Mouse (Mus musculus) lung, adult 2 months (tissue): ENCODE data around the gene Cradd. TPM values are rescaled to one million over a fixed set of nuclear protein-coding genes. Genes with fewer than 3 reads are reported as not detected.

Experiments used
- DNase-seq: peaks from one replicate; pipeline ENCODE4 v3.0.0; 2022
- H3K4me1 ChIP-seq: fragments of 200-500 bp; 2 replicates; pipeline ENCODE4 v1.6.1; 2011; ENCODE audit warnings: low read length; ENCODE audit not compliant: control insufficient read depth, insufficient read depth
- H3K4me3 ChIP-seq: fragments of 200-500 bp; replicated peaks from 2 replicates; pipeline ENCODE3; 2011; ENCODE audit warnings: low read depth, mild to moderate bottlenecking, control low read depth, low read length; ENCODE audit errors: extremely low read depth
- CTCF ChIP-seq: fragments of 200-500 bp; IDR thresholded peaks from 2 replicates; pipeline ENCODE4 v1.5.1; 2011; ENCODE audit warnings: mild to moderate bottlenecking, low read length, control low read depth; ENCODE audit not compliant: insufficient read depth
- POLR2A ChIP-seq: fragments of 200-500 bp; IDR thresholded peaks from 2 replicates; pipeline ENCODE4 v1.6.1; 2011; ENCODE audit warnings: low read depth, mild to moderate bottlenecking, control low read depth, low read length, borderline replicate concordance; ENCODE audit errors: extremely low read depth
- WGBS: fragments of 180-500 bp; shearing (Covaris S2); methylation state at CpG from one replicate; pipeline ENCODE4 v1.1.7; 2018; 5-methylcytosine and 5-hydroxymethylcytosine counted together
- polyA plus RNA-seq: library from polyadenylated mRNA; depleted of rRNA; stranded (reverse); fragments of >200 nt; gene quantifications from 2 replicates; pipeline ENCODE4 v1.2.3, GENCODE M21; 2012

Gene Cradd
- polyA plus RNA-seq, 1 experiment = 21.0 TPM

DNA sequence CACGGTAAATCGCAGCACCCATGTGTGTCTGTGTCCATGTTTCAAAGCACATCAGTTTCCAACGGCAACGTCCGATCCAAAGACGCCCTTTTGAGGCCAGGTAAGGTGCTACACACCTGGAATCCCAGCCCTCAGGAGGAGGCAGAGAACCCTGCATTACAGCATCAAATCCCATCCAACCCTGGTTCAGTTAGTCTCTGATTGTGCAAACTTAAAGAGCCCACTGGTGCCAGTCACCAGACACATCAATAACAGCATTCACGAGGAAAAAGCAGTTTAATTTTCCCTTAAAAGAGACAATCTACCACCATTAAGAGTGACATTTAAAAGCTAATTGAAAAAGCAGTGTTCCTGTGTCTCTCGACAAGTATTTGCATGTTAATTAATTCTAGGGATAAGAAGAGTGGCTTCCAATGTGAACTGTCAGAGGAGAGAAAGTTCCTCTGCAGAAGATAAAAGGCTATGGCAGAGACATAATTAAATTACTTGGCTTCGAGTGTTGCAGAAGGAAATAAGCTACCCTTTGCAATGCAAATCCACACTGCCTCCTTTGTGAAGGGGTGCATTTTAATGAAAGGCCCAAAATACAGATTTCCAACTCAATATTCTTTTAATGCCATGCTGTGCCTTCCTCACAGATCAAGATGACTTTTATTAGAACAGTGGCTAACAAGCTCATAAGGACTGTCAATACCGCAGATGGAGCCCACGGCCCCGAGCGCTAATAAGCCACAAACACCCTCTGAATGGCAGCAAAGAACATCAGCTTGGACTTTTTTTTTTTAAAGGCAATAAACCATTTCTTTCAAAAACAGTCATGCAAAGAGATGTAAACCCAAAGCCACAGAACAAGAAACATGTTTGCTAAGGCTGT lies 84.5 kb downstream of the Cradd start:
- Histone ChIP-seq H3K4me1 (no peaks in the 10 kb centered on the region), H3K4me3 (no peak overlapping the region)
- TF ChIP-seq POLR2A (no peak), CTCF (no peak)
- WGBS = 85% methylated on average over 13 of the region's 13 CpGs
- no peak for DNase-seq

DNA sequence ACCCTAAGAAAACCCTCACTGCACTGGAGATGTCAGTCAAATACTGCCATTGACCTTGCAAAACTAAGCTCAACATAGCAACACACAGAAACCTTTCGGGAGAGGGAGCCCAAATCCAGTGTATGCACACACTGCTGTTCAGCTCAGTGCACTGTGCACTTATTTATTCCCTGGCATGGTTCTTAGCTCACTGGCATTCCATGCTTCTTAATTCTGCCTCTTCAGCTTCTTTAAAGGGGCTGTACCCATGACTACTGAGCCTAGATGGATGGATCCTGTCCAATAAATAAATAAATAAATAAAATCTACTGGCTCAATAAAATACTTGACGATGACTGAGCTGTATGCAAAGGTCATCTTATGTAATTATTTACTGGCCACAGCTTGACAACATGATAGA lies 85.3 kb downstream of the Cradd start:
- no peaks in the 10 kb centered on the region for H3K4me1 ChIP-seq
- DNase-seq = no peak
- 66% methylated on average over 2 of the region's 2 CpGs for WGBS
- no peak overlapping the region for H3K4me3 ChIP-seq
- TF ChIP-seq POLR2A (no peak), CTCF (no peak)

DNA sequence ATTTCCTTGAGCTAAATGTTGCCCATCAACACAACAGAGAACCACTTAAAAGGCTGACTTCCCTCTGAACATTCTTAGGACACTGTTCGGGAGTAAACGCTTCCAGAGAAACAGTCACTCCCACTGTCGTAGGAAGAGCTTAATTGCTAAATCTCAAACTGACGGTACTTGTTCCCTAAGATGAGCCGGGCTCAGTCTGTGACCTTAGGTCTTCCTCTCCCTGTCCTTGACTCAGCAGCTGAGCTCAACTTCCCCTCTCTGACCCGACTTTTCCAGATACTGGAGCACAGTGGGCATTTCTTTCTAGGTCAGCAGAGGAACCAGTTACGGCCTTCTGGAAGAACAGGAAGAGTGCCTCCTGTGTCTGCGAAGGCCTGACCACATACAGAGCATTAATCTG lies 87.7 kb downstream of the Cradd start:
- DNase-seq = no peak
- no peak overlapping the region for H3K4me3 ChIP-seq
- no peak for TF ChIP-seq CTCF
- TF ChIP-seq POLR2A = no peak
- peaks cover 7% of the 10 kb centered on the region for H3K4me1 ChIP-seq
- 40% methylated on average over 8 of the region's 8 CpGs for whole genome bisulfite sequencing

DNA sequence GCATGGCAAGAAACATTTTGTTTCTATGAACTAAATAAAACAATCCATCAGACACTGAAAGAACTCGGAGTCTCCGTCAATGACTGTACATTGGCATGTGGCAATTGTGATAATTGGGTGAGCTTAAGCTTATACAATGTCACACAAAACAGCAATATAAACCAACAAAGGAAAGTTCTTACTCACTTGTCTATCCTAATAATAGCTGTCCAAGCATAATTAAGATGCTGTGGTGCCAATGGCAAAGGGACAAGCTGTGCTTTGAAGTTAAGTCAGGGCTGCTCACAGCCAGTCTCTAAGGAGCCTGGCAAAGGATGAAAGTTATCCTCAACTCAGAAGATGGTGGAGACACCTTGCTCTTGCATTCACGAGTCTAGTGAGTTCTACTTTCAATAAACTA lies 89.3 kb downstream of the Cradd start:
- no peak for TF ChIP-seq POLR2A
- TF ChIP-seq CTCF = no peak
- WGBS = 62% methylated on average over 3 of the region's 3 CpGs
- Histone ChIP-seq H3K4me3 (no peak overlapping the region), H3K4me1 (peaks cover 7% of the 10 kb centered on the region)
- no peak for DNase-seq

DNA sequence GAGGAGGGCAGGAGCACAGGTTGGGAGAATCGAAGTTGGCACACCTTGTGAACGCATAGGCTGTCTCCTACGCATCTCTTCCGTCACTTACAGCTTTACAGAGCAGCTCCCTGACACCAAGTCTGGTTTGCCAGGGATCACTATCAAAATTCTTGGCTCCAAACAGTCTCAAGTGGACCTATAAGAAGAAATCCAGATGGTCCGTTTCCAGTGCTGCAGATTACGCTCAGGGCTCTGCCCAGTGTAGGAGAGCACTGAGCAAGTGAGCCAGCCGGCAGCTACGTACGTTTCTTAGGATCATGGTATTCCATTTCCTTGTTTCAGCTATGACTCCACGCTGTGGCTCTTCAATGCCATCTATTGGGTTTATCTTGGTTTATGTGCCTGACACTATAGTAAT lies 90.9 kb downstream of the Cradd start:
- DNase-seq = no peak
- 61% methylated on average over 10 of the region's 10 CpGs for WGBS
- peaks cover 7% of the 10 kb centered on the region for H3K4me1 ChIP-seq
- TF ChIP-seq CTCF (no peak), POLR2A (no peak)
- H3K4me3 ChIP-seq = peak overlapping the region; percentile 31

DNA sequence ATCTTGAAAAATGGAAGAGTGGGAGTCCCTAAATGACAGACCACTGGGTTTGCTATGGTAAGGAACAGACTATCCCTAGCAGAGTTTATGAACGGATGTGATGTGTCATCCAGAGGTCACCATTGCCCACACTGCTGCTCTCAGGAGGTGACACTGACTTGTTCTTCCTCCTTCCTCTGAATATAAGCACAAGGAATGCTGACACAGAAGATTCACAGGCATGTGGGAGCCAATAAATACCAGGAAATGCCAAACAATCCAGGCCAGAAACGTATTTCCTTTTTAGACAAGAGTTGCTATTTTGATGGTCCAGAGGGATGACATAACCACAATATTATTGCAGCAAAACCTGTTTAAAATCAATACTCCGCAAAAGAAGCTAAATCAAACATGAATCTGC lies 91.4 kb downstream of the Cradd start:
- Histone ChIP-seq H3K4me3 (no peak overlapping the region), H3K4me1 (peaks cover 7% of the 10 kb centered on the region)
- 35% methylated on average over 3 of the region's 3 CpGs for WGBS
- TF ChIP-seq CTCF = no peak
- DNase-seq = no peak

DNA sequence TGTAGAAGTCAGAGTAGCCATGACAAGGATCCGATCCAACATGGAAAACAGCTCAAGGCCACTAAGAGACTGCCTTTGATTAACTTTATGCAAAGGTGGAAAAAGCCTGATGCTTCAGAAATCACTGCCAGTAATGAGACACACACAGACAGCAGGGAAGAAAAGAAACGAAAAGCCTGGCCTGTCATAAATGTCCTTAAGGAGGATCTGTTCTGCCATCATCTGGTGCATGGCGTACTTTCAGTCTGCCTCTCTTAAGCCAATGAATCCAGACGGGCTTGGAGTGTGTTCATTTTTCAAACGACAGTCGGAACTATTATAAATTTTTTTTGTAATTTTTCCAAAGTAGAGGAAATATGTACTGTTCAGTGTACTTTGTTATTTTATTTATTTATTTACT lies 95.7 kb downstream of the Cradd start:
- no peak for TF ChIP-seq POLR2A
- TF ChIP-seq CTCF = no peak
- no peak for DNase-seq
- 62% methylated on average over 6 of the region's 6 CpGs for WGBS

DNA sequence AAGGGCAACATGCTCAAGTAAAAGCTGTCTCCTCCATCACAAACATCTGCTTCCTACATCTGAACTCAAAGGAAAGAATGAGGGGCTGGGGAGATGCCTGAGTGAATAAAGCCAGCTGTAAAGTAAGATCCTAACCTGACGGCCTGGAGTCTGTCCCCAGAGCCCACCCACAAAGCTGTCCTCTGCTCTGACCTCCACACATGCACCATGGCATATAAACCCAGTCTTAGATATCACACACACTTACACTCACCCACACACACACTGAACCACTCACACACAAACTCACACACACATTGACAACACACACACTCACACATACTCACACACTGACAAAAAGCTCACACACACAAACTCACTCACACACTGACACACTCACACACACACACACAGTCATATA lies 96.3 kb downstream of the Cradd start:
- no peak for TF ChIP-seq CTCF
- TF ChIP-seq POLR2A = no peak
- Histone ChIP-seq H3K4me3 (no peak overlapping the region), H3K4me1 (peaks cover 4% of the 10 kb centered on the region; the same call in 1 of the 2 replicates)
- 47% methylated on average over 1 of the region's 1 CpGs for WGBS
- no peak for DNase-seq

More for the DNA sequence above, 95.7 kb downstream of the Cradd start:
- Histone ChIP-seq H3K4me1 (peaks cover 7% of the 10 kb centered on the region), H3K4me3 (no peak overlapping the region)

DNA sequence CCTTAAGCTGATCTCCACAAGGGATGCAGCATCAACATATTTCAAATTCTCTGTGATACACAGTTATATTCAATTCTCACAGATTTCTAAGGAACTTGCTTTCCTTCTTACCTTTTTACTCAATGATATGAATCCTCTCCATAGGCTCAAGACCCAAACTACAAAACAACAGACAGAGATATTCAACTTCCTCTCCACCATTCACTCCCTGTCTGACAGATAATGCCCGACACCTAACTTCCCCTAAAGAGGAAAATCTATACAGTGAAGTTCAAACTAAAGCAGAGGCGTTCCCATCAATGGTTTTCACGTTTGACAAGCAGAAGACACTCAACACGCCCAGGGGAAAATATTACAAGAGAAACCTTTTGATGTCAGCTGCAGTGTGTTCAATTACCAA lies 97.2 kb downstream of the Cradd start:
- no peak for DNase-seq
- WGBS = 80% methylated on average over 4 of the region's 4 CpGs
- Histone ChIP-seq H3K4me1 (no peaks in the 10 kb centered on the region; the same call in 1 of the 2 replicates), H3K4me3 (no peak overlapping the region)
- no peak for TF ChIP-seq CTCF
- TF ChIP-seq POLR2A = no peak

DNA sequence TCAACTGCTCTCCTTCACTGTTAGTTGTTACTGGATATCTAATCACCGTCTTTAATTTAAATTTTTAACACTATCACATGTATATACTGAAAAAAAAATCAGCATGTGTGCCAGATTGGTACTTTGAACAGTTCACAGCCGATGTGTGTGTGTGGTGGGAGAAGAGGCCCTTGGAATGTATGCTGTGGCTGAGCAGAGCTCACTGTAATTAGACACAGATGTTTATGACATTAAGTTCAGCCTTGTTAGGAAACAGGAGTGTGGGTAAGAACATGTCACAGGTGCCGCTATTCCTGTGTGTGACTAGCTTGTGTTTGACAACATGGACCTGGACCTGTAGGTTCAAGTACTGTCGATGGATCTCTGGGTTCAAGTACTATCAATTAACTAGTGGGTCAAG lies 98.9 kb downstream of the Cradd start:
- 75% methylated on average over 4 of the region's 4 CpGs for WGBS
- no peak for DNase-seq
- Histone ChIP-seq H3K4me3 (no peak overlapping the region), H3K4me1 (no peaks in the 10 kb centered on the region; the same call in 1 of the 2 replicates)
- no peak for TF ChIP-seq CTCF
- TF ChIP-seq POLR2A = no peak

DNA sequence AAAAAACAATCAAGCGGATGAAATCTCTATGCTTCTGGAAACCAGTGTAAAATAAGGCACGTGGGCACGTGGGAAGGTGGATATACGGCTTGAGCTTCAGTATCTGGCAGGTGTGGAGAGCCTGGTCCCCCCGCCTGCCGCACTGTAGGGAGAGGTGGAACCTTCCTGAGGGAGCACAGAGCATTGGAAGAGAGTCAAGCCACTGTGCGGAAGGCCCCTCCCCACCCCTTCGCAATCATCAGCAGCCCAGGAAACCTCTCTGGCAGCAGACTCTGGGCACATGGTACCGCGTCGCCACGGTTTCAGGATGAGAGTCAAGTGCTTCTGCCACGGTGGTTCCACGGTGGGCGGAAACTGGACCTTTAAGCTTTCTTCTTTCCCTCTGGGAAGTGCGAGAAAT lies 100.7 kb downstream of the Cradd start:
- 73% methylated on average over 16 of the region's 16 CpGs for WGBS
- DNase-seq = no peak
- H3K4me1 ChIP-seq = no peaks in the 10 kb centered on the region
- TF ChIP-seq POLR2A (no peak), CTCF (no peak)
- no peak overlapping the region for H3K4me3 ChIP-seq
